Mouse (Mus musculus): ENCODE results near the gene B3gnt2. TPM values are rescaled to one million over a fixed set of nuclear protein-coding genes. Genes with fewer than 3 reads are reported as not detected.

Gene B3gnt2
- polyA plus RNA-seq, 1 experiment = 22.6 TPM

DNA sequence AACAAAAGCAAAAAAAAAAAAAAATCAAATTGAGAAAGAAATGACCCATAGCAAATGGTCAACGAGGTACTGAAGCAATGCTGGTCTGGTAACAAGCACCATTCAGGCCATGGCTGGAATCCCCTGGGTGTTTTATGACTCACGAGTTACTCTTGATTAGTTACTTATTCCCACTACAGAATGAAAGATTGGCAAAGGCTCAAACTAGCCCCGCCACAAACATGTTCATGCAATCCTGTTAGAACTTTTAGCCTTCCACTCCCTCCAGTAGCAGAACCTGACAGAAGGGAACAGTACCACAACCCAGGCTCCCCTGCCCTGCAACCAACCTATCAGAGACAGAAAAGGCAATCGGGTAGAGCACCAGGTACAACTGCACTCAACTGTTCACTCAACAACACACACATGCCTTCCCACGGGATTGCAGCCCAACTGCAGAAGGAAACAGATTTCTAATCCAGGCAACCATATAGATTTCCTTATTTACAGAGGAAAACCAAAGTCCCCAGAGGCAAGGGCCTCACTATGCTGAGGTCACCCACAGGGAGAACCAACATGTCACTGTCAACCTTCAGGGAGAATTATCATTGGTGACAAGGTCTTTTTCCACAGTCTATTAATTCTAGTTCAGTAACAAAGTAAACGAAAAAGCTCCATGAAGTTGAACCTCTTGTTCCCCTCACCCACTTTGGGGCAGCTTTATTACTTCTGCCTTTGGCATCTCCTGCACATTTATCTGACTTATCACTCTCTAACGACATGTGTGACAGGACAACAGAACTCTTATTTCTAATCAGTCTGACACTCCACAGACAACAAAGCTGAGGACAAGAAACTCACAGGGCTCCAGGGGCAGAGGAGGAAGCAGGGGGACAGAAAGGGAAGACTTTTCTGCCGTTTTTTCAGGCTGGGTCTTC is 12.8 kb downstream of the B3gnt2 start:
- no peak for DNase-seq (ENCODE audit: low spot score)

DNA sequence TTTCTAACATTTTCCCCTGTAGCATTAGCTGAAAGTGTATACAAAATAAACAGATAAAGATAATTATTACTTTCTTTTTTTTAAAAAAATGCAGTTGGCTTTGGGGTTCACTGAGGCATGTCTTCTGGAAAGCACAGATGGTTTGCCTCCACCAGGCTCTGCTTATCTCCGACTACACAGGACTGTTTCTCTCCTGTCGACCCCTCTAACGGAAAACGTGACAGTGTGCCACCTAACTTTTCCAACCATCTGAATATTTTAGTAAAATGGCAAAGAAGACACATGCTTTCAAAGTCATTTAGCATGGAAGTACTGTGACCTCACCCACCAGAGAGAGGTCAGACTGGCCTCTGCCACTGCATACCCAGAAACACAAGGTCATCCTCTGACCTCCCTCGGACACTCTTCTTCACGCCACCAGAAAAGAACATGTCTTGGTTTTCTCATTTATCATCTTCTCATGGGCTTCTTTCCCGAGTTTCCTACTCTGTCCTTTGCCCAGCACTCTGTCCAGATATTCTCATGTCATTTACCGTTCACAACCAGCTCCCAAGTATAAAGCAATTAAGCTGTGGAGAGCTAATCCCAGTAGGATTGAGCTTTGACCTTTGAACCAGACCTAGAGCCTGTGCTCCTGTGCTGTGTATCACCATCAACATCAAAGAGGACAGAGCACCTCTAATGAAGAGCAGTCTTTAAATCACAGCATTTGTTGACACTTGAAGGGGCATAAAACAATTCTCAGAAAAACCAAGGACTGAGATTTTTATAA is 13.6 kb downstream of the B3gnt2 start:
- no peak for DNase-seq (ENCODE audit: low spot score)

GRCm38 (mm10) chr11:22846093-22846835 is 14.5 kb downstream of the B3gnt2 start:
- no peak for DNase-seq (ENCODE audit: low spot score)

- DNase-seq (ENCODE audit: low spot score) = no peak
These were observed 15.7 kb downstream of the B3gnt2 start for GRCm38 (mm10) chr11:22844754-22845718.

GRCm38 (mm10) chr11:22839456-22839855 is 21.3 kb downstream of the B3gnt2 start:
- no peak for DNase-seq (ENCODE audit: low spot score)

- no peak for DNase-seq (ENCODE audit: low spot score)
These were observed 22.4 kb downstream of the B3gnt2 start for GRCm38 (mm10) chr11:22838361-22838760.

- DNase-seq (ENCODE audit: low spot score) = no peak
These were observed 24.5 kb downstream of the B3gnt2 start for GRCm38 (mm10) chr11:22836269-22836668.

GRCm38 (mm10) chr11:22832600-22832999 is 28.2 kb downstream of the B3gnt2 start:
- DNase-seq (ENCODE audit: low spot score) = no peak

DNA sequence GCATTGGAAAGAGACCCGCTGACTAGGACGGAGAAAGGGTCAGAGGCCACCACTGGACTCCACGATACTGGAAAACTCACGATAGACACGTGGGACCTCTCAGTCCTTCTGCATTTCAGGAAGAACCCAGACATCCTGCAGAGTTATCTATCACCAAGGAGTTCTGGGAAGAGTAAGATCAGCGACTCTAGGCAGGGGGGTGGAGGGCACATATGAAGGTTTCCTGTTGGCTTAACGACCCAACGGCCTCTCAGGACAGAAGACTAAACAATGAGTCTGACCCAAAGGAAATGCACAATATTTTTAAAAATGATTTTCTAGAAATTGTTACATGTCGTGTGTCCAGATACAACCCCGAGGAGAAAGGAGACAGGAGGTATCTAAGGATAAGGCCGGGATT is 28.8 kb downstream of the B3gnt2 start:
- DNase-seq (ENCODE audit: low spot score) = no peak

- no peak for DNase-seq (ENCODE audit: low spot score)
These were observed 30.1 kb downstream of the B3gnt2 start for GRCm38 (mm10) chr11:22830684-22831083.

- no peak for DNase-seq (ENCODE audit: low spot score)
These were observed 30.6 kb downstream of the B3gnt2 start for GRCm38 (mm10) chr11:22830179-22830611.

GRCm38 (mm10) chr11:22828988-22829632 is 31.7 kb downstream of the B3gnt2 start:
- DNase-seq (ENCODE audit: low spot score) = no peak

DNA sequence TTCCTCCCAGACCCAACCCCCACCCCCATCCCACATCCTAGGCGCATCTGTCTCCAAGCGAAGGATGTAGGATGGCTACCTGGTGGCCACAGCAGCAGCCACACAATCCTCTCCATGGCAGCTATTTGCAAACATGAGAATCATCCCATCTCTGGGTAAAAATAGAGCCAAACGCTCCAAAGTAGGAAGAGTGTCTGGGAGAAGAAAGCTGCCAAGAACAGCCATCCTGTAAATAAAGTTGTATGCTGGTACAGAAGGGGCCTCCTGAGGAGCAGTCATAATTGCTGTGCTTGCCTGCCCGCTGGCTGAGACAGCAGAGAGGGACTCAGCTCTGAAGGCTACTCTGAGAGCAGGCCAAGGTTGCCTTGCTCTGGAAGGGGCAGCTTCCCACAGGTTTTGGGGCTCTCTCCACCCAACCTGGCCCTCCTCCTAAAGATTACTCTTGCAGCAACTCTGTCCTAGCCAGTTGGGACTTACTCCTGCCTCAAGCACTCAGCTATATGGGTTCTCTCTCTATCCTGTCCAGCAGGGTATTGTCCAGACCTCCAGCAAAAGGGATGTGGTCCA is 33.2 kb downstream of the B3gnt2 start:
- DNase-seq (ENCODE audit: low spot score) = no peak

- no peak for DNase-seq (ENCODE audit: low spot score)
These were observed 34.1 kb downstream of the B3gnt2 start for GRCm38 (mm10) chr11:22826665-22827064.

- DNase-seq (ENCODE audit: low spot score) = no peak
These were observed 34.7 kb downstream of the B3gnt2 start for GRCm38 (mm10) chr11:22826051-22826450.

DNA sequence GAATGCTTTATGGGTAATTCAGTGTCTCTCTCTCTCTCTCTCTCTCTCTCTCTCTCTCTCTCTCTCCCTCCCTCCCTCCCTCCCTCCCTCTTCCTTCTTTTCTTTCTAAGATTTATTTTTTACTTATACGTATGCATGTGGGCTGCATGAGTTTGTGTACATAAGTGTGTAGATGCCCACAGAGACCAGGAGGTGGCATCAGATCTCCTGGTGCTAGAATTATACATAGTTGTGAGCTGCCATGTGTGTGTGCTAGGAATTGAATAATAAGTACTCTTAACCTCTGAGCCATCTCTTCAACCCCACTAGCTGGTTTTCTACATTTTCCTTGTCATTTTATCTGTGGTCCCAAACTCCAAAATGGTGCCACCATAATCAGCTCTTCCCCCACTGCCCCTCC is 35.2 kb downstream of the B3gnt2 start:
- DNase-seq (ENCODE audit: low spot score) = no peak

DNA sequence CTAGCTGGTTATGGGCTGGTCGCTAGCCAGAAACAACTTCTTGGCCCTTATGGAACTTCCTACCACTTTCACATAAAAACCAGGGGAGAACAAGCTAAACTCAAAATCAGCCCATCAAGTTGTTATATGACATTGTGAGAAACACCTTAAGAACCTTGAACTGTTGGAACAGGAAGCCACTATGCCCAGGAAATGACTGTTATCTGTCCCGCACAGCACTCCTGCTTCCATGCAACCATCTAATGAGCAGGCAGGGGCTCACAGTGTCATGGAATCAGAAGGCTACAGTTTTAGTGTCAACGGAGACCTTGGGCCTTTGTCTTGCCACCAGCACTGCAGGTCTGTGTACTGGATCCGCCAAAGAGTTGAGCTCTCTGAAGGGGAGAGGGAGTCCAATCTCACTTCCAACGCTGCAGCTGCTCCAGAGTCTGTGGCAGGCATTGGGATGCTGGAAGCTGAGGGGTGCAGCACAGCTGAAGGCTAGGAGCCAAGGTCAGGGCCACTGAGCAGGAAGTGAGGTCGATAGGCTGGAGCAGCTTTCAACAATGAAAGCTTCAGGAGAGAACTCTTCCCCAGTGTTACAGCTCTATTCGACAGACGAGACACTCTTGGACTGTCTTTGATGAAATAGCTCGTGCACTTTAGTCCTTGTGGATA is 36.6 kb downstream of the B3gnt2 start:
- DNase-seq (ENCODE audit: low spot score) = no peak

GRCm38 (mm10) chr11:22821243-22821642 is 39.5 kb downstream of the B3gnt2 start:
- no peak for DNase-seq (ENCODE audit: low spot score)

DNA sequence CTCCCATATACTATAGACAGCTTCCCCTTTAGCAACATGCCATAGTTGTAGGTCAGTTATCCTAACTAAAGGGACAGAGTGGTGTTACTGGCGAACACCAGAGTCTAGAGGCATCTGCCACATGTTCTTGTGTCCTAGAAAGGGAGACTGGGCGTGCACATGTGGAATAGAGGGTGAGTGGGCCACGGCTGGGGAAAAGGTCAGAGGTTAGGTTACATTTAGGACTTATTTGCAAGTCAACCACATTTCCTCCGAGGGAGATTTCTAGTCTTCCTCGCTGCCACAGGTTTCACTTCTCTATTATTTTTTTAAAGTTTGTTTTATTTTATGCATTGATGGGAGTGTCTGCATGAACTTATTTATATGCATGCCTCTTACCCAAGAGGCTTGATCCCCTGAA is 42.4 kb downstream of the B3gnt2 start:
- DNase-seq (ENCODE audit: low spot score) = no peak

DNA sequence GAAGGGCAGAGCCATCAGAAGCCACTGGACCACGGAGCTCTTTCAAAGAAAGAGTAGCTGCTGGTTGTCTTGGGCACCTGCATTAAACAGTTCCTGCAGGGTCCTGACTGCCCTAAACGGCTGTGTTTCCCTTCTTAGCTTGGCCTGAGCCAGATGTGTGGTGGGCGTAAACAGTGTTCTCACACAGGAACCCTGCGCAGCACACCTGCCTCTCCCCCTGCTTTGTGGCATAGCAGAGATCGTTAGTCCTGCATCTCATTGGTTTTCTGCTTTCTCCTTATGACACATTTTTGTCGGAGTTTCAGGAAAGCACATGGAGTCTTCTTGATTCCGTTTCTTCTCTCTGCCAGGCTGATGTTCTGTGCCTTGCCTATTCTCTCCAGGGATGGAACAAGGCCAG is 44.9 kb downstream of the B3gnt2 start:
- no peak for DNase-seq (ENCODE audit: low spot score)

Data from urinary bladder, adult 2 months (tissue).